Mouse (Mus musculus) liver, embryonic 12.5 days (tissue): ENCODE data around the gene Tradd. TPM values are rescaled to one million over a fixed set of nuclear protein-coding genes. Genes with fewer than 3 reads are reported as not detected.
"Not testable (repeated sequence)": the region's sequence is repeated elsewhere in the genome, so short reads cannot be mapped to it uniquely, and the experiment has no call there.

Experiments
- ATAC-seq: fragments of 200-750 bp; cut with Nextera tagmentation; 2 replicates; pipeline ENCODE4 v1.8.0; 2017; ENCODE audit warnings: moderate number of reproducible peaks, mild to moderate bottlenecking, moderate library complexity
- H3K27ac ChIP-seq: fragments of 300-500 bp; sonication (generic); 2 replicates; pipeline ENCODE4 v1.5.1; 2016; ENCODE audit warnings: mild to moderate bottlenecking
- H3K27me3 ChIP-seq: fragments of 300-500 bp; sonication (generic); replicated peaks from 2 replicates; pipeline ENCODE4 v1.6.1; 2016; ENCODE audit warnings: mild to moderate bottlenecking, moderate library complexity
- H3K36me3 ChIP-seq: fragments of 300-500 bp; sonication (generic); 2 replicates; pipeline ENCODE4 v1.6.1; 2016; ENCODE audit warnings: mild to moderate bottlenecking, moderate library complexity
- H3K4me1 ChIP-seq: fragments of 300-500 bp; sonication (generic); 2 replicates; pipeline ENCODE4 v1.6.1; 2016
- H3K4me2 ChIP-seq: fragments of 300-500 bp; sonication (generic); 2 replicates; pipeline ENCODE4 v1.6.1; 2016; ENCODE audit warnings: mild to moderate bottlenecking, moderate library complexity
- H3K4me3 ChIP-seq: fragments of 300-500 bp; sonication (generic); 2 replicates; pipeline ENCODE4 v1.5.1; 2016; ENCODE audit warnings: mild to moderate bottlenecking, moderate library complexity
- H3K9ac ChIP-seq: fragments of 300-500 bp; sonication (generic); 2 replicates; pipeline ENCODE4 v1.6.1; 2016; ENCODE audit warnings: mild to moderate bottlenecking, moderate library complexity
- H3K9me3 ChIP-seq: fragments of 300-500 bp; sonication (generic); replicated peaks from 2 replicates; pipeline ENCODE4 v1.6.1; 2016; ENCODE audit warnings: mild to moderate bottlenecking, moderate library complexity
- WGBS: fragments of 180-500 bp; shearing (Covaris S2); methylation state at CpG from one replicate; pipeline ENCODE4 v1.1.7; 2016; ENCODE audit not compliant: insufficient replicate concordance; 5-methylcytosine and 5-hydroxymethylcytosine counted together
- polyA plus RNA-seq: library from polyadenylated mRNA; unstranded; fragments of >200 nt; fragmentation: Nextera tagmentation; extraction: Ambion mirVana; gene quantifications from 2 replicates; pipeline ENCODE4 v1.2.1, GENCODE M21; 2016

Tradd gene
- polyA plus RNA-seq, 1 experiment from 2014 or later, result 17.7 TPM

DNA sequence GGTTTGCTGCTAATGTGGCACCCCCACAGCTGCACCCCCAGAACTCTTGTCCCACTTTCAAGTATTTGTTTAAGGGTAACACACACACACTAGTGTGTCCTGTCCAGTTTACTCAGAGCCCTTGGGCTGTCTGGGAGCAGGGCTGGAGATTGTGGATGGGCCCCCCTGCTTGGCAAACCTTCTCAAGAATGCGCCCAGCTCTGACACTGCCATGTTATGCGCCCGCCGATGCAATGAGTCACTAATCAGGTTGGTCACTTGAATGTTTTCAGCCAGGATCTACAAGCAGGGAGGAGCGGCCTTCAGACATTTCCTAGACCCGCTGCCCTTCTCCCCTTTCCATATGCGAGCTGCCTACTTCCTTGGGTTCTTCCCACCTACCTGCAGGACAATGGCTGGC, 28.1 kb upstream of the Tradd start:
- no peak overlapping the region for H3K27ac ChIP-seq
- no peak overlapping the region for H3K9ac ChIP-seq
- H3K9me3 ChIP-seq, result no peaks in the 10 kb centered on the region
- no peak overlapping the region for H3K4me3 ChIP-seq
- no peaks in the 10 kb centered on the region for H3K36me3 ChIP-seq
- peaks cover 12% of the 10 kb centered on the region for H3K27me3 ChIP-seq
- WGBS, result 77% methylated on average over 7 of the region's 7 CpGs
- peaks cover 51% of the 10 kb centered on the region for H3K4me1 ChIP-seq
- H3K4me2 ChIP-seq, result no peak overlapping the region
- no peak for ATAC-seq

DNA sequence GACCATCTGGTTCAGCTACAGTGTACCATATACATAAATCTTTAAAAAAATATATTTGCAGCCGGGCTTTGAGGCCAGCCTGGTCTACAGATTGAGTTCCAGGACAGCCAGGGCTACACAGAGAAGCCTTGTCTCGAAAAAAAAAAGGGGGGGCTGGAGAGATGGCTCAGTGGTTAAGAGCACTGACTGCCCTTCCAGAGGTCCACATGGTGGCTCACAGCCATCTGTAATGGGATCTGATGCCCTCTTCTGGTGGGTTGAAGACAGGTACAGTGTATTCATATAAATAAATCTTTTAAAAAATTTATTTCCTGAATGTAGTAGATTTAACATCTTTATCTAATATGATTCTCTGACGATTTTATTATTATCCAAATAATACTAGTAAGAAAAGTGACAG, 27.4 kb upstream of the Tradd start:
- not testable (repeated sequence) for H3K4me3 ChIP-seq, H3K4me2 ChIP-seq, H3K9me3 ChIP-seq, ATAC-seq, H3K9ac ChIP-seq, H3K36me3 ChIP-seq, H3K27ac ChIP-seq
- Histone ChIP-seq H3K27me3 (peaks cover 15% of the 10 kb centered on the region), H3K4me1 (peaks cover 46% of the 10 kb centered on the region)
- 44% methylated on average over 3 of the region's 3 CpGs for WGBS

GRCm38 (mm10) chr8:105291364-105291763, 27.0 kb upstream of the Tradd start:
- not testable (repeated sequence) for H3K36me3 ChIP-seq, H3K4me3 ChIP-seq, H3K27ac ChIP-seq, H3K9ac ChIP-seq, H3K4me2 ChIP-seq, H3K9me3 ChIP-seq, ATAC-seq
- Histone ChIP-seq H3K4me1 (peaks cover 42% of the 10 kb centered on the region), H3K27me3 (peaks cover 19% of the 10 kb centered on the region)
- WGBS, result 77% methylated on average over 8 of the region's 8 CpGs

DNA sequence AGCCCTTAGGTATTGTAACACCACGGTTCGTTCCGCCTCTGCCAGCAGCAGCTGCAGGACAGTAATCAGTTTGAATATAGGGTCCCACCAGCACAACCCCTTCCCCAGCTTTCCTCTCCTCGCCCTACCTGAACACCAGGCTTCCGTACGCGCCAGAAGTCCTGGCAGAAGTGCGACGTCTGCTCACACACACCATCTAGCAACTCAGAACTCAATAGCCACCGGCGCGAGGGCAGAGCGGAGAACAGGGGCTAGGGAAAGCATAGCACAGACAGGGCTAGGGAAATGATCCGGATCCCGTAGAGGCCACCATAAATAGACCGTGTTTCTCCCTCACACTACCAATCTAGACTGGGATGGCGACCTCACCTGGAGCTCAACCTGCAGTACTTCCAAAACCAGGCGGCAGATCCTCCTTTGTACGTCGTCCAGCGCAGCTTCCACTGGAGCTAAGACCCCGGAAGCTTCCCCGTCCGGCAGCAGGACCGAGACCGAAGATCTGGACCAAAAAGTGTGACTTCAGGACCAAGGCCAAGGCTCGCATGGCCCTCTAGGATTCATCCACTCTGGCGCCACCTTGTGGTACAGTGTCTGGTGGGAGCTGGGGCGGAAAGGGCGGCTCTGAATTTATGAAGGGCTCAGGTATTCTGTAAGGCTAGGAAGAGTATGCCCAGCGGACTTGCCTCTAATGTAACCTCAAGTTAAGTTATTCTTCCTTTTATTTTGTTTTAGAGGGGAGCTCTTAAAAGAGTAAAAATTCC, 26.3 kb upstream of the Tradd start:
- peaks cover 36% of the 10 kb centered on the region for H3K4me1 ChIP-seq
- H3K27me3 ChIP-seq, result peaks cover 26% of the 10 kb centered on the region
- WGBS, result 17% methylated on average over 31 of the region's 31 CpGs
- peak overlapping the region; percentile 85 for H3K4me2 ChIP-seq
- H3K36me3 ChIP-seq, result no peaks in the 10 kb centered on the region
- H3K9me3 ChIP-seq, result no peaks in the 10 kb centered on the region
- no peak overlapping the region for H3K27ac ChIP-seq
- H3K4me3 ChIP-seq, result peak overlapping the region; percentile 53
- no peak overlapping the region for H3K9ac ChIP-seq
- ATAC-seq, result no peak

DNA sequence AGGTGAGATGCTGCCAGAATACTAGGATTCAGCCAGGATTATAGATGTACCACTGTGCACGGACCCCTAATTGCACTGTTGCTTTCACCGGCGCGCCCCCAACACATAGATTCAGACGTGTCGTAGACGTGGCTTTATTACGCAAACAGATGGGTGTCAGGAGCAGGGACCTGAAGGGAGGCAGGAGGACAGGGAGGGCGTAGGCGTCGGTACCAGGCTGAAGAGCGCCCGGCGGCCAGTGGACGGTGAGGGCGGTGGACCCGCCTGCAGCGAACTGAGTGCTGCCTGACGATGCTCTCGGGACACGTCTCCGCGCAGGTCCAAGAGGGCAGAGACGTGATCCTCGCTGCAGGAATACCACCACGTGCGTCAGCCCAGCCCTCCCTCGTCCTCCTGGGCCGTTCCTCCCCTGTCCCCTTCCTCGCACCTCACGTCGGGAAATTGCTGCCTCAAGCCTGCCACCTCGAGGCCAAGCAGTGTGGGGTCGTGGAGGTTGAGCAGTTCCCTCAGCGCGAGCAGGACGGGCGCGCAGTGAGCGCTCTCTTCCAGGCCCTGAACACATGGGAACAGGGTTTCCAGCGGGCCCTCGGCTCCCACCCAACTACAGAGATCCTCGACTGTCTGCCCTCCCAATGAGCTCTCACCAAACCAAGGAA, 25.5 kb upstream of the Tradd start, which contains the start of gene 4931428F04Rik:
Gene 4931428F04Rik (minus strand): TSS at position 60 of the 656 bp plus-strand sequence.
- H3K27ac ChIP-seq, result peak within 1 kb of the TSS; percentile 59
- peak within 1 kb of the TSS; percentile 85 for H3K4me2 ChIP-seq
- H3K9ac ChIP-seq, result peak within 1 kb of the TSS; percentile 25; the same call in 1 of the 2 replicates
- H3K9me3 ChIP-seq, result no peaks in the 10 kb centered on the region
- peak; percentile 16 for ATAC-seq
- peaks cover 33% of the 10 kb centered on the region for H3K4me1 ChIP-seq
- WGBS, result 4% methylated on average over 43 of the region's 43 CpGs
- peaks cover 34% of the 10 kb centered on the region for H3K27me3 ChIP-seq
- H3K4me3 ChIP-seq, result peak within 1 kb of the TSS; percentile 53
- H3K36me3 ChIP-seq, result no peaks in the 10 kb centered on the region

GRCm38 (mm10) chr8:105288958-105289732, 24.7 kb upstream of the Tradd start:
- Histone ChIP-seq H3K36me3 (no peaks in the 10 kb centered on the region), H3K27me3 (peaks cover 40% of the 10 kb centered on the region), H3K4me1 (peaks cover 33% of the 10 kb centered on the region), H3K9me3 (no peaks in the 10 kb centered on the region), H3K9ac (peak overlapping the region; percentile 25; the same call in 1 of the 2 replicates), H3K4me3 (peak overlapping the region; percentile 53), H3K4me2 (peak overlapping the region; percentile 85), H3K27ac (peak overlapping the region; percentile 59)
- peak; percentile 85 for ATAC-seq
- WGBS, result 1% methylated on average over 53 of the region's 53 CpGs

GRCm38 (mm10) chr8:105288231-105288630, 23.8 kb upstream of the Tradd start:
- Histone ChIP-seq H3K9me3 (no peaks in the 10 kb centered on the region), H3K27ac (no peak overlapping the region), H3K9ac (no peak overlapping the region), H3K4me1 (peaks cover 37% of the 10 kb centered on the region), H3K4me3 (no peak overlapping the region), H3K36me3 (no peaks in the 10 kb centered on the region), H3K27me3 (peaks cover 46% of the 10 kb centered on the region), H3K4me2 (no peak overlapping the region)
- ATAC-seq, result no peak
- 85% methylated on average over 5 of the region's 5 CpGs for WGBS

GRCm38 (mm10) chr8:105286907-105287306, 22.5 kb upstream of the Tradd start:
- WGBS, result 69% methylated on average over 4 of the region's 4 CpGs
- no peaks in the 10 kb centered on the region for H3K36me3 ChIP-seq
- peaks cover 48% of the 10 kb centered on the region for H3K4me1 ChIP-seq
- no peak overlapping the region for H3K4me3 ChIP-seq
- H3K4me2 ChIP-seq, result no peak overlapping the region
- no peaks in the 10 kb centered on the region for H3K9me3 ChIP-seq
- peaks cover 59% of the 10 kb centered on the region for H3K27me3 ChIP-seq
- H3K9ac ChIP-seq, result no peak overlapping the region
- ATAC-seq, result no peak
- H3K27ac ChIP-seq, result no peak overlapping the region

GRCm38 (mm10) chr8:105285514-105285913, 21.1 kb upstream of the Tradd start:
- H3K4me1 ChIP-seq, result peaks cover 40% of the 10 kb centered on the region
- no peak overlapping the region for H3K9ac ChIP-seq
- no peak overlapping the region for H3K27ac ChIP-seq
- 46% methylated on average over 12 of the region's 12 CpGs for WGBS
- H3K4me3 ChIP-seq, result no peak overlapping the region
- peaks cover 70% of the 10 kb centered on the region for H3K27me3 ChIP-seq
- no peaks in the 10 kb centered on the region for H3K9me3 ChIP-seq
- no peaks in the 10 kb centered on the region for H3K36me3 ChIP-seq
- ATAC-seq, result no peak
- no peak overlapping the region for H3K4me2 ChIP-seq

GRCm38 (mm10) chr8:105283074-105283473, 18.7 kb upstream of the Tradd start:
- Histone ChIP-seq H3K4me2 (peak overlapping the region; percentile 47), H3K4me3 (peak overlapping the region; percentile 6; the same call in 1 of the 2 replicates)

DNA sequence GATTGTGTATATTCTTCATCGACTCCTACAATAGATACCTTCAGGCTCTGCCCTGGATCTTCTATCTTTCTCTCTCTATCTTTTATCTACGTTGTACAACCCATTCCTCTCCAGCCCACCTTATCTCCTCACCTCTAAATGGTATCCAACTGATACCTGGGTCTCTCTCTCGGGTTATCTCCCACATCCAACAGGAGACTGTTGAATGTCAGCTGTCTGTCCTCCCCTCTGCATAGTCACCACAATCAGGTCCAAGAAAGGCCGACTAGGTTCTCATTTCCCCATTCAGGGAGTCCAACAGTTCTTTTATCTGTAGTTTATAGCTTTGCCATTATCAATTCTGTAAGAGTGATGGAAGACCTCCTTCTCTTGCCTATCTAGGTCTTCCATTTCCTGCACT, 17.8 kb upstream of the Tradd start:
- no peak overlapping the region for H3K27ac ChIP-seq
- H3K36me3 ChIP-seq, result no peaks in the 10 kb centered on the region
- no peaks in the 10 kb centered on the region for H3K9me3 ChIP-seq
- peaks cover 26% of the 10 kb centered on the region for H3K4me1 ChIP-seq
- WGBS, result 40% methylated on average over 4 of the region's 4 CpGs
- no peak overlapping the region for H3K4me2 ChIP-seq
- H3K27me3 ChIP-seq, result peaks cover 94% of the 10 kb centered on the region
- no peak overlapping the region for H3K4me3 ChIP-seq
- H3K9ac ChIP-seq, result no peak overlapping the region
- ATAC-seq, result no peak

More at GRCm38 (mm10) chr8:105283074-105283473, 18.7 kb upstream of the Tradd start:
- Histone ChIP-seq H3K36me3 (no peaks in the 10 kb centered on the region), H3K4me1 (peaks cover 26% of the 10 kb centered on the region), H3K27me3 (peaks cover 86% of the 10 kb centered on the region), H3K9ac (no peak overlapping the region), H3K27ac (no peak overlapping the region), H3K9me3 (no peaks in the 10 kb centered on the region)
- WGBS, result 22% methylated on average over 23 of the region's 23 CpGs
- peak; percentile 76 for ATAC-seq

GRCm38 (mm10) chr8:105281821-105282220, 17.4 kb upstream of the Tradd start:
- no peak overlapping the region for H3K27ac ChIP-seq
- H3K4me3 ChIP-seq, result no peak overlapping the region
- no peak for ATAC-seq
- no peaks in the 10 kb centered on the region for H3K36me3 ChIP-seq
- 81% methylated on average over 12 of the region's 12 CpGs for WGBS
- H3K27me3 ChIP-seq, result peaks cover 95% of the 10 kb centered on the region
- H3K4me1 ChIP-seq, result peaks cover 26% of the 10 kb centered on the region
- H3K4me2 ChIP-seq, result no peak overlapping the region
- H3K9ac ChIP-seq, result no peak overlapping the region
- H3K9me3 ChIP-seq, result no peaks in the 10 kb centered on the region
